Mouse (Mus musculus) adipocyte (in vitro differentiated cells): ENCODE data around the gene Defb25.

Experiments
- DNase-seq: peaks from one replicate; pipeline ENCODE4 v3.0.0-alpha.2; 2016; ENCODE audit warnings: low spot score

The Defb25 gene

DNA sequence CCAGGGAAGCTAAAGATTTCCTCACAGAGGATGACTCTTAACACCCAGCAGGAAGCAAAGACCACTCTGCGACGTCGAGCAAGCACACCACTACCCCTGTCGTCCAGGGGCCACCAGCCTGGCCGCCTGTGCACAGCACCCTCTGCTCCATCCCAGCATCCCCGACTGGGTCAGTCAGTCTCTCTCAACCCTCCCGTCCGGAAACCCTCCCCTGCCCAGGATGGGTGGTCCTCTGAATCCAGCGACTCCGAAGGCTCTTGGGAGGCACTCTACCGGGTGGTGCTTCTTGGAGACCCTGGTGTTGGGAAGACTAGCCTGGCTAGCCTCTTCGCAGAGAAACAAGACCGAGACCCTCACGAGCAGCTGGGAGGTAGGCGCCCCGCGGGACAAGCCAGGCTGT is 5.2 kb upstream of the Defb25 start:
- no peak for DNase-seq

DNA sequence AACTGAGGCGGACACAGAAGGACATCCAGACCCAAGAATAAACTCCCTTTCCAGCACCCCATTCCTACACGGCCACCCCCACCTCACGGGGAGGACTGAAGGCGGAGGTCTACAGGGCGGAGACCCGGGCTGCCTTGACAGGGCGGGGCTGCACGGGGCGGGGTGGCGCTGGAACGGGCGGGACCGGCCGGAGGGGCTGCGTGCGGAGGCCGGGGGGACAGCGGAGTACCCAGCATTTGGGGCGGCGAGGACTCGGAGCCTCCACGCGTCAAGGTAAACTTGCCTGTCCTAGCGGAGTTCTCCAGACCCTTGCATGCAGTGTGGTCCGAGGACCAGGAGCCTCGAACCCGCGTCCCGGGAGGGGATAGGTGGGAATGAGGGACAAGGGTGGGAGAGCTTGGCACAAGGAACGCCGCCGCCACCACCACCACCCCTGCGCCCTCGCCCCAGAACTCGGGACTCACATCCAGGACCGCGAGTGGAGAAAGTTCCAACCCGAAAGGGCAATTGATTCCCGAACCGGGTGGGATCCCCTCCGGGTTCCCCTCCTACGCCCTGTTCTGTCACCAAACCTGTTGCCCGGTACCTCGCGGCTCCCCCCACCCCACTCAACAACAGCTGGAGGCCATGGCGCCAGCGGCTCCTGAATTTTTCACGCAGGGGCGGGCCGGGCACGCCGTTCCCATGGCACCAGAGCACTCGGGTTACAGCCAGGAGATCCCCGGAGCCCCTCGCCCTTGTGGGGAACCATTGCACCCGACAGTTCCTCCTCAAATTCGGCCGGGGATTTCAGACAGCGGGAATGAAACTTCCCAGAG is 4.1 kb upstream of the Defb25 start, which contains the start of gene Rem1:
Gene Rem1 (plus strand): TSS at position 178 of the 818 bp plus-strand sequence.
- DNase-seq = no peak

DNA sequence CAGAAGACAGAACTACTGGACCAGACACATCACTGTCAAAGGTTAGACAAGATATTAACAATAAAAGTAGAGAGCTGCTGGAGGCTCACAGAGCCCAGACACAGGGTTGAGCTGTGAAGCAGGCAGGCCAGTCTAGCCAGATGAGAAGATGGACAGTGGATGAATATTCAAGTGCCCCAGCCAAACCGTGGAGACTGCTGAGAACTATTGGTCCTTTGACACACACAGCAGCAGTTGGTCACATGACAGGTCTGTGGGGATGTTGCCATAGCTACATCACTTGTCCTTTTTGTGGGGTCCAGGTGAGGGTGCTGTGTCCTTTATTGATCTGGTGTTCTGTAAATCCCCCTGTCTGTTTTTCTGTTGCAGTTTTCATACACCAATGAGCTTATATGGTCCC is 2.4 kb upstream of the Defb25 start:
- DNase-seq = no peak

DNA sequence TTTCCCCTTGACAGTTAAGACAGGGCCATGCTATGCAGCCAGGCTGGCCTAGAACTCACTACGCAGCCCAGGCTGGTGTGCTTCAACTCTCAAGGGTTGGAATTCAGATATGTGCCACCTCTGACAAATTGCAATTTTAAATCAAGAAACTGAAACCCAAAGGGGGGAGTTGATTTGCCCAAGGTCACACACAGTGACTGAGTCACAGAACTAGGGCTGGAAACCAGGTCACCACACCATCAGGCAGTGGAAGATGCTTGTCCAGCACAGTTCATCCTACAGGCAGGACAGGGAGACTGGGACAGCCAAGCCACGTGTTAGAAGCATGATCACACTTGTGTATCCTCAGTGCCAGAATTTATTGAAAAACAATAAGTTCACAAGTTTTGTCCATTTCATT is 1.7 kb upstream of the Defb25 start:
- DNase-seq = no peak

DNA sequence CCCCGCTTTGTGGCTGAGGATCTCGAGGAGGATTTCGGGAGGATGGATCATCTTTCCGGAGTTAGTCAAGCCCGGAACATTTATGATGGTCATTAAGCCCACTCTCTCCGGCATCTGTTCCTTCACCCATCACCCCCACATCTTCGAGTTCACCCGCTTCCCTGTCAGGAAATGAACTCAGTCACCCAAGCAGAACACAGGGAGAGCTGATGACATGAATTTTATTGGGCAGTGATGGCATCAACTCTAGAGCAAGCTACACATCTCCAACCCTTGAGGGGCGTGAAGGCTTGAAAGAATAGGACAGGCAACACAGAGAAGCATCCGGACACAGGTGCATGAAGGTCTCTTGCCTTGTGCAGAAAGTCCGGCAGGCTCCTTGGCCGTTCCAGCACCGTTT is 702 bp downstream of the Defb25 start:
- no peak for DNase-seq

DNA sequence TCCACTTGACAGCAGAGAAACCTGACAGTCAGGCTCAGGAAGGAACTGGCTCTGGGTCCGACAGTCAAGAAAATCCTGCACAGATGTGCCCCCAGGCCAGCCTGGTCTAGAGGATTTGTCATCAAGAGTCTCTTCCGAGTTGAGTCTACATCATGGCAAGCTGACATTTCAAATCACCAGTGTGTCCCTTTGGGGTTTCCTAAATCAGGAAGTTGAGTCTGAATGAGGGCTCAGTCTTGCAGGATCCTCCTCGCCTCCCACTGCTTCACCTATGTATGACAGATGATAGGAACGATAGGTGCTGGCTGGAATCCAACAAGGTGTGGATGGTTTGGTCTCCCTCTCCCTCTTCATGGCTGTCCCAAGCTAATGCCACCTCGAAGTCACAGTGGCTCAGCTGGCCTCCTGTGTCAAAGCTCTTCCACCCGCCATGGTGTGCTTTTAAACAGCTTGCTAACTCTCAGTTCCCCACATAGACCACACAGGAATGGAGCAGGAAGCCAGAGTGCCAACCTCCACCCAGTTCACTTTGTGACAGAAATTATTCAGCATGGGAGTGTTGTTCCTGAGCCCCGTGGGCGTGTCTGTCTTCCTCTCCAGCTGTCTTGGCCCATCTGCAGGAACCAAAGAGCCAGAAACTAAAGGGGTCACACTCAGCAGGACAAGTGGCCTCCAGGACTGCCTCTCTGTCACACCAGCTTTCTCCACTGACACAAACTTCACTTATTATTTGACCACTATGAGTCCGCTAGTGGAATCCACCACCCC is 2.3 kb downstream of the Defb25 start:
- peak; percentile 70 for DNase-seq

DNA sequence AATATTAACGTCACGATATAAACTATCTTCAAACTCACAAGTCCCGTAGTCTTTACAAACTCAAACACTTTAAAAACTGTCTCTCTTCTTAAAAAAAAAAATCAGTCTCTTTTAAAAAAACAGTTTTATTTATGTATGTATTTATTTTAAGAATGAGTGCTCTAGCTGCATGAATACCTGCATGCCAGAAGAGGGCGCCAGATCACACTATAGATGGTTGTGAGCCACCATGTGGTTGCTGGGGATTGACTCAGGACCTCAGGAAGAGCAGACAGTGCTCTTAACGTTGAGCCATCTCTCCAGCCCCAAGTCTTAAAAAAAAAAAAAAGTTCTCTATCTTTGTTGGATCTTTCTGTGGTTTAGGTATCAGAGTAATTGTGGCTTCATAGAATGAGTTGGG is 5.5 kb downstream of the Defb25 start:
- peak; percentile 28 for DNase-seq

DNA sequence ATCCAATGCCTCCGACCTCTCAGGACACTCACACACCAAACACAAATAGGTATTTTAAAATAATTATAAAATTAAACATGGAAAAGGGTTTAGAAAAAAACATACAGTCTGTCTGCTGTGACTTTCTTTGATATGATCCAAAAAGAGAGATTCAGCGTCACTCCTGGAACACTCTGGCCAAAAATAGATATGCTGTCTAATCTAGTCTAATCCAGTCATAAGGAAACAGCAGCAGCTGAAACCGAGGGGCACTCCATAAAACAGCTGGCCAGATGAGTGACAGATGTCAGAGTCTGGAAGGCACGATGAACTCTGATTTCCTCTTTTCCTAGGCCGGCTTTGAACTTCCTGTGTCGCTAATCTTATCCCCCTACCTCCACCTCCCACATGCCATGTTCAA is 6.4 kb downstream of the Defb25 start:
- no peak for DNase-seq

DNA sequence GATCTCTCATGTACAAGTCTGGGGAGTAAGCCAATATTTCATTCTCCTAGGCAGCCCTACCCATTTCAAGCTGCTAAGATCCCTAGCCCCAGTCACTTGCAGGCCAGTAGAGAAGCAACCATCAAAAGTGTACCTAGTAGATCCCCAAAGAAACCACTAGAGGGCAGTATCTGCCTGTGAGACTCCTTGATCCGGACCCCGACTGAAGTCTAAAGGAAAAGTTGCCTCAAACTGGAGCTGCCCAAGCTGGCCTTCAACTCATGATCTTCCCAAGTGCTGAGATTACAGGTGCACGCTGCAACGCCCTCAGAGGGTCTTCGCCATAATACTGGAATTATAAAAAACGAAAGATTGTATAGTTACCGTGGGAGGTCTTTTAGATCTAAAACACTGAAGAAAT is 7.3 kb downstream of the Defb25 start:
- peak; percentile 89 for DNase-seq

DNA sequence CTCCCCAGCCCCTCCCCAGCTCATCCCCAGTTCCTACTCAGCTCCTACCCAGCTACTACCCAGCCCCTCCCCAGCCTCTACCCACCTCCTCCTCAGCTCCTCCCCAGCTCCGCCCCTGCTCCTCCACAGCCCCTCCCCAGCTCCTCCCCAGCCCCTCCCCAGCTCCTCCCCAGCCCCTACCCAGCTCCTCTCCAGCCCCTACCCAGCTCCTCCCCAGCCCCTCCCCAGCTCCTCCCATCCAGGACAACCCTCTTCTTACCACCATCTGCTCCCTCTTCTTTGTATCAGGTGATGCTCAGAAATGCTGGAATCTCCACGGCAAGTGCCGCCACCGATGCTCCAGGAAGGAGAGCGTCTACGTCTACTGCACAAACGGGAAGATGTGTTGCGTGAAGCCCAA is 10.7 kb downstream of the Defb25 start:
- no peak for DNase-seq

DNA sequence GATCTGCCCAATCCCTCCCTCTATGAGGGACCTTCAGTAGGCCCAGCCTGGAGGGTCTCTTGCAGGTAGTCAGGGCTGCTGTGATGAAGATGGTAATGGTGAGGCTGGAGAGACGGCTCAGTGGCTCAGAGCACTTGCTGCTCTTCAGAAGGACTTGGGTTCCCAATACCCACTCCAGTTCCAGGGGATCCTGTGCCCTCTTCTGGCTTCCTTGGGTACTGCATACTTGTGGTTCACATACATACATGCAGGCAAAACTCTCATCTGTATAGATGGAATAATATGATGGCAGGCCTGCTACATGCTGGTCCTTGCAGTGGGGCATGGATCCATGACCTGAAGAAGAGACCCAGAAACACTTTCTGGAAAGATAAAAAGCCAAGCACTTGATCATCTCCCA is 14.1 kb downstream of the Defb25 start:
- DNase-seq = no peak

DNA sequence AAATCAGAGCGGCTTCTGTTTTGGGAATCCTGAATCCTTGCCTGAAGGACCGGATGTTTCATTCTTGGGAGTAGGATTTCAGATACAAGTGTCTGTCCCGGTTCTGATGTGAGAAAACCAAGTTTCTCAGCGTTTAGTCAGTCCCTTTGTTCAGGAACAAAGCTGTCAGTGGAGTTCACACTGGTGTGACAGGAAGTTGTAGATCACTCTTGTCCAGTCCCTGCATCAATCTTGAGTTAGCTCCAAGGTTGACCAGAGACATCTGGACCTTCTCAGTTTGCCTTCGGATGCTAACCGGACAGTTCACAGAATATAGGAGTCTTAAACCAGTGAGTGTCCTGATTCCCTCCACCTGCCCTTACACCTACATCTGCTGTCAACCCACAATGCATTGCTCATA is 15.1 kb downstream of the Defb25 start:
- no peak for DNase-seq

DNA sequence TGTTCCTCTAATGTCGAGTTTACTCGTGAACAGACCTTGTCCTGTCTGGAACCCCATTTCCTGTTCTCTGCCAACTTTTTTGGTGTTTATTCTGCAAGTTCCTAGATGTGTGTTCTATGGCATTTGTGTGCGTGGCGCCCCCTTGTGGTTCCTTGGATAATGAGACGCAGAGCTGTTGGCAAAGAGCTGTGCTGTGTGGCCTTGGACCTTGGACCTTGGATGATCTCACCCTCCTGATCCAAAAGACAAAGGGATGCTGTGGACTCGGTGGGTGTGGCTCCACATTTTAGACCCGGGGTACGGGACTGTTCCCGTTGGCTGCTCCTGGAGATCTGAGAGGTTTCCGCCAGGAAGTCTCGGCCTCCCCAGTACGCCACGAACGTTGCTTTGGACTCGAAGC is 18.8 kb downstream of the Defb25 start, which contains the start of gene Defb36:
Gene Defb36 (plus strand): TSS at position 271 of the 400 bp plus-strand sequence.
- DNase-seq = peak; percentile 61

DNA sequence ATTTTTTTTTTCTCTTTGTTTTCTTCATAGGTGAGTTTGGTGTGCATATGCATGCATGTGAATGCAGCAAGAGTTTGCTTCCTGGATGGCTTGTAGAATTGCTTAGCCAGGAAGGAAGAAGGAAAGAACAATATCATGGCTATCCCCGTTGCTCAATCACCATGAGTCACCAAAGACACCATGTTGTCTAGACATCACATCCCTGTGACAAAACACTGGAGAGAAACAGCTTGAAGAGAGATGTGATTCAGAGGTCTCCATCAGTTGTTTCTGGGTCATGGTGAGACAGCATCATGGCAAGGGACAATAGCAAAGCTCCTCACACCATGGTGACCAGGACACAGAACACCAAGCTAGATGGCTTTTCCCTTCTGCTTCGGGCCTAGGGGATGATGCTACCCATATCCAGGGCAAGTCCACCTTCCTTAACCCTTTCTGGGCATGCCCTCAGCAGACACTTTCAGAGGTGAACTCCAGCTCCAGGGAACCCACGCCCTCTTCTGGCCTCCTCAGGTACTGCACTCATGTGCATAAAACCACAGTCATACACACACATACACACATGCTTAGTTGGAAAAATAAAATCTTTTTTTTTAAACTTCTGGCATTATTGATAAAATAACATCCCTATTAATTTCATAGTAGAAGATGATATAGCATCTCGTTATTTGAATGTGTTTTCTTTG is 21.4 kb downstream of the Defb25 start:
- no peak for DNase-seq

DNA sequence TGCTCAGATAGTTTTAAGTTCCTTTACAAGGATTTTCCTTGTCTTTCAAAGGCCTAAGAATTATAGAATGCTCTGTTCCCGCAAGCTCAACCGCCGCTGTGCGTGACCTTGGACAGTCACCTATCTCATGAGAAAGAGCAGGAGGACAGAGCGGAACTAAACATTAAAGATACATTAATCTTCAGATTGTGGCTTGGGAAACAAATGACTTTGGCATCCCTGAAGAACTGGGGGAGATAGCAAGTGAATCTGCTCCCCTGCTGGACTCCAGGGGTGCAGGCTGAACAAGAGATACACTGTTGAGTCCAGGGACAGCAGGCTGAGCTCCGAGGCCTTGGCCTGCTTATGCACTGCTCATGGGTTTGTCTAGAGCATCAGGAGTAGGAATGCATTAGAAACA is 22.8 kb downstream of the Defb25 start:
- no peak for DNase-seq

DNA sequence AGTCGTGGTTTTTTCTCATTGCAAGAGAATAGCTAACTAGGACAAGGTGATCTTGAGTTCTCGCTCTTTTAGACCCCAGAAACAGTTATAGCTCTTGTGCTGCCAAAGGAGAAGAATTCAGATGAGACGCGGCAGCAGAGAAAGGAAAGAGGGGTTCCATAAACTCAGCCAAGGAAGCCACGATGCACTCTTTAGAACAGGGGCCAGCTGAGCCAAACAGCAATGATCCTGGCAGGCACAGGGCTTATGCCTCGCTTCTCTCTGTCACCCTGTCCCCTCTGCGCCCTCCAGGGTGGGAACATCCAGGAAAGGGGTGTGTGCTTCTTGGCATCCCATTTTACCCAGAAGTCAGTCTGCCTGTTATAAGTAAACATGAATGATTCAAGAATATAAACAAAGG is 23.6 kb downstream of the Defb25 start, which contains the start of gene Defb45:
Gene Defb45 (minus strand): TSS at position 101 of the 400 bp plus-strand sequence.
- no peak for DNase-seq

DNA sequence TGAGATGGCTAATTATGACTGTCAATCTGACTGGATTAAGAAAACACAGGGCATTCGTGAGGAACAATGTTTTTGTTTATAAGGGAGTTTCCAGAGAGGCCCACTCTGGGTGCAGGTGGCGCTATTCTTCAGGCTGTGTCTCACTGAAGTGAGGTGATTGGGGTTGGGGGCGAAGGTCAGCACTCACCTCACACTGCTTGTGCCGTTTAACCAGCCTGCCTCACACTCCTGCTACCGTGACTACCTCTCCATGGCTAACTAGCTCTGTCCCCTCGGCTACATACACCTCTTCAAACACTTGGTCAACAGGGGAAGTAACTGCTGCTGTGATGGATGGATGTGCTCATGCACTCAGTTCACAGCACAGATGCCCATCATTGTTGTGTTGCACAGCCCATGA is 33.8 kb downstream of the Defb25 start:
- DNase-seq = no peak

DNA sequence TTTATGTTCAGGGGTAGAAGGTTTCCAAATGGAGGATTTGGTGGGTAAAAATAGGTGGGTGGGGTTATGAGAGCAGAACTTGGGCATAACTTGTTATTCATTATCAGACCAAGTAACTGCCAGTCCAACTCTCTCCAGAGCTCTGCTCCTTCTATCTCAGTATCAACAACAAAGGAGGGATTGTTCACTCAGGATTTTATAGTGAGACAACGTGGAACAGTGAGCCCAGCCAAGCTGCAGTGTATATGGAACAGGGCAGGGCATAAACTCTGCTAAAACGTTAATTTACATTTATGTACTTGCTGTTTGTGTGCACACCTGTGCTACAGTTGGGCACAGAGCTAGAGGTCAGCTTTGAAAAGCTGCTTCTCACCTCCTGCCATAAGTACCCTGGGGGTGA is 34.4 kb downstream of the Defb25 start:
- DNase-seq = no peak

DNA sequence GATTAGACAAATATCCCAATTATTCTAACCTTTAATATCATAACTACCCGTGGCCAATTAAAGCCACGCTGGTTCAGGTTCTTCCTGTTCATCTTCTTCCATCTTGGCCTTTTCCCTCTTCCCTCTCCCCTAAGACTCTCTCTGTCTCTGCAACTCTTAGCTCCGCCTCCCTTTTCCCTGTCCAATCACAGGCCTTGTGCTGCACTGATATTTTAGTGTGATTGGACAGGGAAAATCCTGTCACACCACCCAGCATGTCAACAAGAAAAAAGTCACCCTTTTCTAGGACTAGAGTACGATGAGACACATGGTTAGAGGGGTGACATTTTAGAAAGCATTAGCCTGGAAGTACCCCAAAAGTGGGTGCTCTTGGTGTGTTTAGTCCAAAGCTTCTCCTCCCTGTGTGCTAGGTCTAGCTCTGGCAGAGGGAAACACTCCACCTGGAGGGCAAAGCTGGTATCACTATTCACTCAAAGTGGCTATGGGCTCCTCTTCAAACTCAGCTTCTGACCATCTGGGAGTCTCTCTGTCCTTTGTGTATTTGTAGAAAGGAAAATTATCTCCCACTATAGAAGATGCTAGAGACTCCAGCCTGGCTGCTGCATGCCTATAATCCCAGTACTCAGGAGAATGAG is 35.8 kb downstream of the Defb25 start:
- peak; percentile 28 for DNase-seq

DNA sequence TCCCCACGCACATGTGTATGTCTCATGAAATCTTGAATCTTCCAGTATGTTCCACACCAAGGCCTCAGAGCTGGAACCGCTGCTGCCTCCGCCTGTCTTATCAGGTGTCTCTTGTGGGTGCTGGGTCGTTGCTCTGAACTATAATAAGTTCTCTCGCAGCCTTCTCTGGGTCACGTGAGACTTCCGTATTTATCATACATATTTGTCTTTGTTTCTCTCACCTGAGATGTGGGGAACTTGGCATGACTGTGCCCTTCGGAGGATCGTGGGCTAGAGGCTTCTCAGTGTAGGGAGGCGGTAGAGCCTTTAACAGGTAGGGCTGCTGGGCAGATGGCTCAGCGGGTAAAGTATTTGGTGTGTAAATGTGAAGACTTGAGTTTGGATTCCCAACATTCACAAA is 42.2 kb downstream of the Defb25 start:
- no peak for DNase-seq

DNA sequence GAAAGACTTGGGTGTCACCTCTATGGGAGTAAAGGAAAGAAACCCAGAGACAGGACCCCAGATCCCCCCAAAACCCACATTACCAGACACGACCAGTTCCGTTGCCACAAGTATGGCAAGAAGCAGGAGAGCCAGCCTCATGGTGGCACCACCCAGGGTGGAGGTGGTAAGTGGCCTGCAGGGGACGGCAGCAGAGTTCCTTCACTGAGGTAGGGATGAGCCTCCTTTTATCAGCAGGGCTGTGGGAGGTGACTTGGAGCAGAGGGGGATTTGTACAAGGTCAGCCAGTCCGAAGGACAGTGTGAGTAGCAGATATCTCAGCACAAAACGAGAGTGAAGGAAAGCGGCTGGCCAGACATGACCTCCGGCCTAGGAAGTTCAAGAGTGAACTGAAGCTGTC is 42.7 kb downstream of the Defb25 start, which contains the start of gene Defb19:
Gene Defb19 (minus strand): TSS at position 206 of the 400 bp plus-strand sequence.
- no peak for DNase-seq

DNA sequence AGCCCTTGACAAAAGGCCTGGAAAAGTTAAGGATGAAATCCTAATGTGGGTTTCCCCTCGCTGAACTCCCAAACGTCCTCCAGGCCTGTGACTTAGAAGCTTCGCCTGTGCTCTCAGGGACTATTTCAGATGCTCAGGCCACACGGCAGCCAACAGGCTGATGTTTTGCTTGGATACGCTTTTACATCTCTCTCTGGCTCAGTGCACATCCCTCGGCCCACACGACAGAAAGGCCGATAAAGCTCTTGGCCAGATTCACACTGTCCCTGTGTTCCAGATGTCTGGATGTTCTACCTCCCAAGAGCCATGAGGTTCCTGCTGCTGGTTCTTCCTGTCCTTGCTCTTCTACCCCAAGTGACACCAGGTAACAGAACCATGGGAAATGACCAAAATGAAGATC is 49.4 kb downstream of the Defb25 start:
- no peak for DNase-seq
